Mouse (Mus musculus): ENCODE measurements around the gene Lmntd1. TPM values are rescaled to one million over a fixed set of nuclear protein-coding genes. Genes with fewer than 3 reads are reported as not detected.

Lmntd1 gene
- polyA plus RNA-seq, 1 experiment from 2014 or later: 0.21 TPM

DNA sequence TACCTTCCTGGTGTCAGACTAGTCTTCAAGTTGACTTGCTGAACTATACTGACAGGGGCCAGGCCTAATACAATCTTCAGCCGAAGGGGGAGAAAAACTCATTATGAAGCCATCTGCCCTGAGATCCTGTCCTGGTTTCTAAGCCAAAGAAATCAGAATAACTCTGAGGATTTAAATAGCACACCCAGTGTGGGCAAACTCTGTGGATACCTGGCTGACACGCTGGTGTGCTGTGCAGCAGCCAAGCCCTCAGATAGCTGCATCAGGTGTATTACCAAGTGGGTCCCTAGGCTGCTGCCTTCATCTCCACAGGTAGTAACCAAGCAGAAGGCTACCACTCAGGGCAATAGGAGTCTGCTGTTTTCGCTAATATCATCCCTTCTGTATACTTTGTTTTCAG, 1.5 kb downstream of the Lmntd1 start:
- Histone ChIP-seq H3K4me2 (ENCODE audit: low read depth) (no peak overlapping the region), H3K4me3 (ENCODE audit: low read depth, low read length) (no peak overlapping the region), H3K36me3 (ENCODE audit: control insufficient read depth, insufficient read depth, low read length) (no peaks in the 10 kb centered on the region), H3K4me1 (ENCODE audit: control insufficient read depth, insufficient read depth, low read length) (no peaks in the 10 kb centered on the region), H3K9me3 (ENCODE audit: control insufficient read depth, low read length) (no peaks in the 10 kb centered on the region), H3K27me3 (ENCODE audit: control insufficient read depth, insufficient read depth, low read length) (no peaks in the 10 kb centered on the region), H3K27ac (ENCODE audit: low read depth, low read length) (no peak overlapping the region), H3K9ac (ENCODE audit: low read length) (no peak overlapping the region)
- 84% methylated on average over 3 of the region's 3 CpGs for WGBS
- no peak for DNase-seq (ENCODE audit: low spot score)
- ATAC-seq (ENCODE audit: insufficient read depth, low FRiP score, low TSS enrichment): no peak

DNA sequence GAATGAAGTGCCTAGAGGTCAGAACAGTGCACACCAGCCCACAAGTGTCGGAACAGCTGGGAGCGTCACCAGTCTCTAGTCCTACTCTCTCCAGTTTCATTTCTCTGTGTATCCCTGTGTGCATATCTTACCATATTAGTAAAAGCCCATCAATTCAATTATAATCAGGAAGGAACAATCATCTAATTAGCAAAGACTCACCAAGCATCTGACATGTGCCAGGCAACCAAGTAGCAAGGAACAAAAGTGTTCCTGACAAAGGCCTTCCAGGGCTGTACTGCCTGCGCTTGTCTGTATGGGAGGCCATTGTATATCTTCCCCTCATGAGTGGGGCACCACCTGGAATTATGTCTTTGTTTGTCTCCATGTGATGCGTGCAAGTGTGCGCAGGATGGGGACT, 3.2 kb downstream of the Lmntd1 start:
- Histone ChIP-seq H3K4me3 (ENCODE audit: low read depth, low read length) (no peak overlapping the region), H3K9ac (ENCODE audit: low read length) (no peak overlapping the region), H3K27ac (ENCODE audit: low read depth, low read length) (no peak overlapping the region), H3K4me2 (ENCODE audit: low read depth) (no peak overlapping the region), H3K27me3 (ENCODE audit: control insufficient read depth, insufficient read depth, low read length) (no peaks in the 10 kb centered on the region), H3K36me3 (ENCODE audit: control insufficient read depth, insufficient read depth, low read length) (no peaks in the 10 kb centered on the region), H3K9me3 (ENCODE audit: control insufficient read depth, low read length) (no peaks in the 10 kb centered on the region), H3K4me1 (ENCODE audit: control insufficient read depth, insufficient read depth, low read length) (no peaks in the 10 kb centered on the region)
- 91% methylated on average over 5 of the region's 5 CpGs for WGBS
- DNase-seq (ENCODE audit: low spot score): no peak
- no peak for ATAC-seq (ENCODE audit: insufficient read depth, low FRiP score, low TSS enrichment)

DNA sequence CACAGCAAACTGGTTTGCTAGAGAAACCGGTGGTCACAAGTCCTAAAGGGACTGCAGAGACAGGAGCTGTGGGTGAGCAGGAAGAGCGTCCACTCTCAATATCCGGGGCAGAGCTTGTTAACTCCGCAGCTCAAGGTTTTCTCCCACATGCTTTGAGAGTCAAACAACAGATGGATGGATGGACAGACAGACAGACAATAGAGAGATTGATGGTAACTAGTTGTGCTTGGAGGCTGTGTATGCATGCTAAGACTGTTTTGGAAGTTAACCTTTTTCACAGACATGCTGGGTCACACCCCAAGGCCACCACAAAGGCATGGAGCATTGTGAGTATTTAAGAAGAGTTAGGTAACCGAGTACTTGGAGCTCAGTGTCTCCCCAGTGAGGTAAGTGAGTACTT, 5.4 kb downstream of the Lmntd1 start:
- WGBS: 89% methylated on average over 5 of the region's 5 CpGs
- H3K4me2 ChIP-seq (ENCODE audit: low read depth): no peak overlapping the region
- ATAC-seq (ENCODE audit: insufficient read depth, low FRiP score, low TSS enrichment) (no peak), DNase-seq (ENCODE audit: low spot score) (no peak)
- no peaks in the 10 kb centered on the region for H3K9me3 ChIP-seq (ENCODE audit: control insufficient read depth, low read length)
- no peaks in the 10 kb centered on the region for H3K27me3 ChIP-seq (ENCODE audit: control insufficient read depth, insufficient read depth, low read length)
- H3K27ac ChIP-seq (ENCODE audit: low read depth, low read length): no peak overlapping the region
- H3K9ac ChIP-seq (ENCODE audit: low read length): no peak overlapping the region
- no peak overlapping the region for H3K4me3 ChIP-seq (ENCODE audit: low read depth, low read length)
- no peaks in the 10 kb centered on the region for H3K36me3 ChIP-seq (ENCODE audit: control insufficient read depth, insufficient read depth, low read length)
- H3K4me1 ChIP-seq (ENCODE audit: control insufficient read depth, insufficient read depth, low read length): no peaks in the 10 kb centered on the region

DNA sequence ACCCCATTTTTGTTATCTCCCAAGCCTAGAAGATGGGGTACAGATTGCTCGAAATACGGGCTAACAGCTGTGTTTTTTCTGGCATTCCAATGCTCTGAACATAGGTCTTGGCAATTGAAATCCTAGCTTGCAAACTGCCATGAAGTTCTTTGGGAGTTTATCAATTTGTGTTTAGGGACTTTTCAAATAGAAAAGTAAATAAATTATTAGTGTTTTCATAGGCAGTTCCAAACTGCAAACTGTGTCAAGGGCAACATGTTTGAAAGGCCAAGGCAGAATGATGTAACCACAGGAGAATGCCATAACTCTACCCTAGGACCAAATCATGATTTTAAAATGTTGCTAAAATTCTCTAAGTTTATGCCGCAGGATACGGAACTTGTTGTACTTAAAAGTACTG, 6.4 kb downstream of the Lmntd1 start:
- Histone ChIP-seq H3K4me1 (ENCODE audit: control insufficient read depth, insufficient read depth, low read length) (no peaks in the 10 kb centered on the region), H3K27me3 (ENCODE audit: control insufficient read depth, insufficient read depth, low read length) (no peaks in the 10 kb centered on the region), H3K36me3 (ENCODE audit: control insufficient read depth, insufficient read depth, low read length) (no peaks in the 10 kb centered on the region), H3K9ac (ENCODE audit: low read length) (no peak overlapping the region), H3K4me2 (ENCODE audit: low read depth) (no peak overlapping the region), H3K9me3 (ENCODE audit: control insufficient read depth, low read length) (no peaks in the 10 kb centered on the region), H3K4me3 (ENCODE audit: low read depth, low read length) (no peak overlapping the region), H3K27ac (ENCODE audit: low read depth, low read length) (no peak overlapping the region)
- 88% methylated on average over 4 of the region's 4 CpGs for WGBS
- DNase-seq (ENCODE audit: low spot score) (no peak), ATAC-seq (ENCODE audit: insufficient read depth, low FRiP score, low TSS enrichment) (no peak)

DNA sequence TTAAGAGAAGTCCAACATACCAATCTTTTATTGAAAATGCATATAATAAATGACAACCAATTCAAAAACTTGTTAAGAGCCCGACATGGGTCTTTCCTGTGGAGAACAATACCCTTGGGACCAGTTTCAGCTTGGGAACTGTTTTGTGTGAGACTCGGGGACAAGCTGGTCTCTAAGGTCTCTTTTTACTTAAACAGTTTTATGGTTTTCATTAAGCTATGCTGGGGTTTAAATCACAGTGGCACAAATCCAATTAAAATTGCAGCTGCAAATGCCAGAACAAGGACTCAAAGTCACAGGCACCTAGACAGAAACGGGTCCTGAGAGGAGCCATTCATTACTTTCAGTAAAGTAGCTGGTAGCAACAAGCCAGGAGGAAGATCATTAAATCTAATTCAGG, 8.9 kb downstream of the Lmntd1 start:
- DNase-seq (ENCODE audit: low spot score): no peak
- 42% methylated on average over 3 of the region's 3 CpGs for WGBS
- no peaks in the 10 kb centered on the region for H3K36me3 ChIP-seq (ENCODE audit: control insufficient read depth, insufficient read depth, low read length)

DNA sequence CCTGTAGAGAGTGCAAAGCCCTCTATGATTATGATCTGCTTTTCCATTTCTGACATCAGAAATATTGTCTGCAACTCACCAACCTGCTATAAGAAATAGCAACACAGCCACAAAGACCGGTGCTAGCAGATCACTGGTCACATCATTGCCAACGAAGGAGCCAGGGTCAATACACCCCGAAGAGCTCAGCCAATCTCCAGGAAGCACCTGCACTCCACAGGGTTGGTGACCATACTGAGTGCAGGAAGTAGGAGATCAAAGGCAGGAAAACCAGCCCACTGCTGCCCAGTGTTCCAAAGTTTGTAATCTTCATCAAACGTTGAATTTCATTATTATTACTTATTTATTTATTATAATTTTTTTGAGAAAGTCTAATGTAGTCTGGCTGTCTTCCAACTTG, 9.5 kb downstream of the Lmntd1 start:
- no peaks in the 10 kb centered on the region for H3K36me3 ChIP-seq (ENCODE audit: control insufficient read depth, insufficient read depth, low read length)
- ATAC-seq (ENCODE audit: insufficient read depth, low FRiP score, low TSS enrichment): no peak
- H3K9ac ChIP-seq (ENCODE audit: low read length): no peak overlapping the region
- H3K27me3 ChIP-seq (ENCODE audit: control insufficient read depth, insufficient read depth, low read length): no peaks in the 10 kb centered on the region
- no peak overlapping the region for H3K27ac ChIP-seq (ENCODE audit: low read depth, low read length)
- H3K4me1 ChIP-seq (ENCODE audit: control insufficient read depth, insufficient read depth, low read length): no peaks in the 10 kb centered on the region
- H3K4me3 ChIP-seq (ENCODE audit: low read depth, low read length): no peak overlapping the region
- WGBS: 80% methylated on average over 4 of the region's 4 CpGs
- no peak for DNase-seq (ENCODE audit: low spot score)
- H3K4me2 ChIP-seq (ENCODE audit: low read depth): no peak overlapping the region
- no peaks in the 10 kb centered on the region for H3K9me3 ChIP-seq (ENCODE audit: control insufficient read depth, low read length)

More for the DNA sequence above, 8.9 kb downstream of the Lmntd1 start:
- no peak for ATAC-seq (ENCODE audit: insufficient read depth, low FRiP score, low TSS enrichment)
- no peaks in the 10 kb centered on the region for H3K9me3 ChIP-seq (ENCODE audit: control insufficient read depth, low read length)
- no peak overlapping the region for H3K4me3 ChIP-seq (ENCODE audit: low read depth, low read length)
- H3K9ac ChIP-seq (ENCODE audit: low read length): no peak overlapping the region
- H3K4me1 ChIP-seq (ENCODE audit: control insufficient read depth, insufficient read depth, low read length): no peaks in the 10 kb centered on the region
- no peak overlapping the region for H3K4me2 ChIP-seq (ENCODE audit: low read depth)
- no peaks in the 10 kb centered on the region for H3K27me3 ChIP-seq (ENCODE audit: control insufficient read depth, insufficient read depth, low read length)
- H3K27ac ChIP-seq (ENCODE audit: low read depth, low read length): no peak overlapping the region

DNA sequence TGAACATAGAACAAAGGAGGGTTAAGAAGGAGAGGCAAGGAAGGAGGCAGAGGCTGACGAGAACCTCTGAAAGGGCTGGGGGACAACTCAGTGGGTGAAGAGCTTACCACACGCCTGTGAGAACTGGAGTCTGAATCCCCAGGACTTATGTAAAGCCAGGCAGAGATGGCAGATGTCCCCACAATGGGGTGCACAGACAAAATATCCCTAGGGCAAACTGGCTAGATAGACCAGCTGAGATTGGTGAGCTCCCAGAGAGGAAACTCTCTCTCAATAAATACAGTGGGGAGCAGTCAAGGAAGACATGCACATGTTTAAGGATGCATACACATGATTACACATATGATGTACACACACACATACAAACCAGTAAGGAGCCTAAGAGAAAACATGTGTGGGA, 10.0 kb downstream of the Lmntd1 start:
- H3K27ac ChIP-seq (ENCODE audit: low read depth, low read length): no peak overlapping the region

DNA sequence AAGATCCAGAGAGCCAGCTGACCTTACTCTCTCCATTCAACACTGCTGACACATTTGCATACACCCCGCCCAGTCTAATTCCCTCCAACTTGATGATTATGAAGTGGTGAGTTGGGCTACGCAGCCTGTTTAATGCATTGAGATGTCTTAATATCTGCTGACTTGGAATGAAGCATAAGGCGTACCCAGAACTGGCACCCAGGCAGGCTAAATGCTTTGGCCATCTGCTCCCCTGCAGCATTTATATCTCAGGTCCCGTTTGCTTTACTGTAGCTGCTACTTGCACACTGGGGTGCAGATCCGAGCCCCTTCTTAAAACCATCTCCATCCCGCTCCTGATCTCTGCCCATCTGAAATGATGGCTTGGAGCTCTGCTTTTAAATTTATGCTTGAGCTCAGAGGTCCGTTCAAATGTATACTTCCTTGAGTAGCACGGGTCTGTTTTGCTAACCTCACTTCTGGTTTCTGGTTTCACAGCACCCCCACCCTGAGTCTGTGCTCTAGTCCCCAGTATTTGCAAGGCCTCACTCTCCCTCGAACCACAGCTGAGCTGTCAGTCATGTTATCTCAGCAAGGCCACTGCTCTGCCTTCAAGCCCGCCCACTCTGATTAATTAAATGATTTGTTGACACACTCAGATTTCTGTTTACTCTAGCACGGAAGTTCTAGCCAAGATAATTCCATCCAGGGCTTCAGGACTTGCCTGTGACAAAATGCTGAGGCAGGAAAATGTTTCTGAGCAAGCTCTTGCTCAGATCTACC, 15.1 kb downstream of the Lmntd1 start:
- Histone ChIP-seq H3K27ac (ENCODE audit: low read depth, low read length) (no peak overlapping the region), H3K9me3 (ENCODE audit: control insufficient read depth, low read length) (no peaks in the 10 kb centered on the region), H3K4me3 (ENCODE audit: low read depth, low read length) (no peak overlapping the region), H3K4me2 (ENCODE audit: low read depth) (no peak overlapping the region), H3K9ac (ENCODE audit: low read length) (no peak overlapping the region), H3K36me3 (ENCODE audit: control insufficient read depth, insufficient read depth, low read length) (no peaks in the 10 kb centered on the region), H3K27me3 (ENCODE audit: control insufficient read depth, insufficient read depth, low read length) (no peaks in the 10 kb centered on the region), H3K4me1 (ENCODE audit: control insufficient read depth, insufficient read depth, low read length) (peaks cover 3% of the 10 kb centered on the region; the same call in 1 of the 2 replicates)
- no peak for DNase-seq (ENCODE audit: low spot score)
- 70% methylated on average over 11 of the region's 11 CpGs for WGBS
- no peak for ATAC-seq (ENCODE audit: insufficient read depth, low FRiP score, low TSS enrichment)

More for the DNA sequence above, 10.0 kb downstream of the Lmntd1 start:
- WGBS: 40% methylated on average over 2 of the region's 2 CpGs
- Histone ChIP-seq H3K27me3 (ENCODE audit: control insufficient read depth, insufficient read depth, low read length) (no peaks in the 10 kb centered on the region), H3K9ac (ENCODE audit: low read length) (no peak overlapping the region), H3K9me3 (ENCODE audit: control insufficient read depth, low read length) (no peaks in the 10 kb centered on the region), H3K4me1 (ENCODE audit: control insufficient read depth, insufficient read depth, low read length) (peaks cover under 1% of the 10 kb centered on the region; the same call in 1 of the 2 replicates), H3K36me3 (ENCODE audit: control insufficient read depth, insufficient read depth, low read length) (no peaks in the 10 kb centered on the region), H3K4me2 (ENCODE audit: low read depth) (no peak overlapping the region), H3K4me3 (ENCODE audit: low read depth, low read length) (no peak overlapping the region)
- DNase-seq (ENCODE audit: low spot score): no peak
- no peak for ATAC-seq (ENCODE audit: insufficient read depth, low FRiP score, low TSS enrichment)

DNA sequence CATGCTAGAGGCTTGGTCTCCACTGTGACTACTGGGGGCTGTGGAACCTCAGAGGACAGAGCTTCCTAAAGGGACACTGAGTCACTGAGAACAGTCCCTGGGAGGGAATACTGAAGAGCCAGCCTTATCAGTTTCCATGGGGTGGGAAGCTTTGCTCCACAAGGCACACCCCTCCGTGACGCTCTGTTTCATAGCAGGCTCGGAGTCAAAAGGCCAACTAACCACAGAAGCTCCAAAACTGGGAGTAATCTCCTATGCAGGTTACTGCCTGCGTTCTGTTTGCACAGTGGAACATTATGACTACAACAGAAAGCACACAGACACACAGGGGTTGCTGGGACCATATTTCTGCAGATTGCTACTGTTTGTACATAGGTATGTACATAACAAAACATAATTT, 18.2 kb downstream of the Lmntd1 start:
- DNase-seq (ENCODE audit: low spot score) (no peak), ATAC-seq (ENCODE audit: insufficient read depth, low FRiP score, low TSS enrichment) (no peak)
- no peak overlapping the region for H3K4me2 ChIP-seq (ENCODE audit: low read depth)
- no peak overlapping the region for H3K9ac ChIP-seq (ENCODE audit: low read length)
- peaks cover 10% of the 10 kb centered on the region; the same call in 1 of the 2 replicates for H3K4me1 ChIP-seq (ENCODE audit: control insufficient read depth, insufficient read depth, low read length)
- H3K4me3 ChIP-seq (ENCODE audit: low read depth, low read length): no peak overlapping the region
- H3K9me3 ChIP-seq (ENCODE audit: control insufficient read depth, low read length): no peaks in the 10 kb centered on the region
- no peaks in the 10 kb centered on the region for H3K27me3 ChIP-seq (ENCODE audit: control insufficient read depth, insufficient read depth, low read length)
- 84% methylated on average over 4 of the region's 4 CpGs for WGBS
- H3K27ac ChIP-seq (ENCODE audit: low read depth, low read length): no peak overlapping the region
- no peaks in the 10 kb centered on the region for H3K36me3 ChIP-seq (ENCODE audit: control insufficient read depth, insufficient read depth, low read length)
